Mouse (Mus musculus) adrenal gland, adult (tissue): ENCODE measurements at regions not wholly inside any gene's neighbourhood (a gene's known extent, or its start where the extent isn't known, plus 50 kb on each side); places are given as distances from the start of the nearest gene placed in this dataset.
A peak's percentile ranks its signal among the peaks of the same experiment; 100 is the strongest.

Experiments
- DNase-seq, 2 experiments: peaks; one replicate each; pipeline ENCODE4 v3.0.0; 2022 to 2023; ENCODE audit warnings: low spot score in 1 of 2; ENCODE audit not compliant: inconsistent age in 2 of 2

DNA sequence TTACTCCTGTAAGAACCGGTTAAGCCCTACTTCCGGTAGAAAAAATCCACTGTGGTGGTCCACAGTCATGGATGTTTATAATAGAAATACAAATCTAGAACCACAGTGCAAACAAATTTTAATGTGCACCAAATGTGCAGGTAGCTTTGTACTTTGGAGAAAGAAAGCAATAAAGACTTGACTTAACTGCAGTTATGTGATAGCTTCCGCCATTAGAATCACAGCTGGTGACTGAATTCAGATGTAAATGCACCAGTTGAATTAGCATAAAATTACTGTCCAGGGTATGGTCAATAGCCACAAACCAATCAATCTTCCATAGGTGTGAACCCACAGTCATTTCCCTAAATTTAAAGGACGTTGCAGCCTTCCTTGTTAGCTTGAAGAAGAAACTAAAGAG is 367.2 kb downstream of the Trib2 start:
- no peak for DNase-seq

DNA sequence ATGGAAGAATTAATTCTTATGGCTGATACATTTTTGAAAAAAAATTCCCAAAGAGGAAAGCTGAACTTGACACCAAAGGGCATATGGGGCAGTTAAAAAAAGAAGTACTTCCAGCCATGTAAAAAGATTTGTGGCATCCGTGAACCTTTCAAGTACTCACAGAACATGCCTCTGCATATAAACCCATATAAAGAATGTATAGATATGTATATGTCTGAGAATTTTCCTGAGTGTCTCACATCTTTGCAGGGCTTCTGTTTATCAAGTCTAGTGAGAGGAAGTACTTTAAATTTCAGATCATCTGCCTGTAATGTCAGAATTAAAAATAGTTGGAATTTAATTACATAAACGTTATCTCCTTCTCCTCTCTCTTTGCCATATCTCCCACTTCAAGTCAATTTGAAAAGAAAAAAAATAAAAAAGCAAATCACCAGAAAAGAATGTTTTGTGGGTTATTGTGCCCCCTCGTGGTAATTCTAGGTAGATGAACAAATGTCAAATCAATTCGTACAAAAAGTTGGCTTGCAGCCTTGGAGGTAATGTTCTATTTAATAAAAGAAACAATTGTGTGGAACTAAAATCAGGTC is 400.4 kb downstream of the Trib2 start:
- DNase-seq, result peak in 1 of 2 experiments; percentile 51

DNA sequence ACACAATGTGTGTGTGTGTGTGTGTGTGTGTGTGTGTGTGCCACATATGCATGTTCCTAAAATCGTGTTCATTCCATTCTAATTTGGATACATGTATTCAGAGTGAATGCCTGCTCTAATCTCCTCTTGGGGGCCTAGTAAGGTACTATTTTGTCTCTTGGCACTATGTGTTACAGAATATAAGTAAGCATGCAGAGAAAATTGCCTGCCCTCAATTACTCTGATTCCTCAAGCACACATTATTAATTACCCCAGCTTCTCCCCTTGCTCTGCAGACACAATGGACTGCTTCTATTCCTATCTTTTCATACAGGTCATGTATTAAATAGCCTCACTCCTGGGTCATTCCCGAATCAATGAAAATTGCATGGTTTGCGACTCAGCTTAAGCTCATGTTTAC is 406.3 kb downstream of the Trib2 start:
- no peak for DNase-seq

DNA sequence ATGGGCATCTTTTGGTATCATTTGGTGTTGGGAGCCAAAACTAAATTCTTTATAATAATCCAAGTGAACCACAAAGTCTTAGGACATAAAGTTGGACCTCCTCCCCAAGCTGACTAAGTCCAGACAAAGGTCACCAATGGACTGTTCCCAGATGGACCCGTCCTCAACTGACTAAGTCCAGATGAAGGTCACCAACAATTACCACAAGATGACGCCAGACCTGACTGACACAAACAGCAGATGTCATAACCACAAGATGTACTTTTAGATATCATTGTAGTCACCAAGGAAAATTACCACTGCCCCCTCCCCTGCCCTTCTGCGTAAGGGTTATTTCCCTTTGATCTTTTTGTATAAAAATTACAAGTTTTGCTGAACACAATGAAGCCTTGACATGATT is 409.1 kb downstream of the Trib2 start:
- DNase-seq, result peak; percentile 60 to 71

DNA sequence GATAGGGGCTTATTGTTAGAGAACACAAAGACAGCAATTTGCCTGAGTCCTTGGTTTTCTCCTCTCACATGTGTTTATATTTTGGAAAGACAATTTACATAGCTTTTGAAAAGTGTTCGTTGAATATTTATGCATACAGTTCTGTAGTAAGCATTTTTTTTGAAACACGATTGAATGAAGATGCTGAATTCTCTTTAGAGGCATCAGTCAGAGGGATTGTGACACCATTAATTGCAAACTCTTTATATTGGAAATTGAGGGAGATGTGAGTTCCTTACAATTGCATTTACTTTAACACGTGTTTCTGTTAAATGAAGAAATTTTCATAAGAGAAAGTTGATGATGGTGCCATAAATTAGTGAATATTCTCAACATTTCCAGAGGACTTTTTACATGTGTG is 424.1 kb downstream of the Trib2 start:
- no peak for DNase-seq

DNA sequence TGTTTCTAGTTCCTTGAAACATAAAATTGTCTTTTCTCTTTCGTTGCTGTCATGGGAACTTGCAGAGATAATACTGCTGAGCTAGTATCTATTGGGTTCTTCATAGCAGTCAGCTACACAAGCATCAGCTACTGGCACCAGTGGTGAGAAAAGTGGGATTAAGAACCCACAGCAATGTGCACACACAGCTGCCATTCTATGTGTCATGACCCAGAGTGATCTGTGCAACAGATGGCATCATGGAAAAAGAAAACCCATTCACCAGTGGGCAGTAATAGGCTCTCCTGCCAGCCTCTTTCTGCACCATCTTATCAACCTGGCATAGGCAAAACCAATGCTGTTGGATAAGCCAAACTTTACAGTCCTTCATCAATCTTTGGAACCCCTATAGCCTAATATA is 428.1 kb downstream of the Trib2 start:
- no peak for DNase-seq

DNA sequence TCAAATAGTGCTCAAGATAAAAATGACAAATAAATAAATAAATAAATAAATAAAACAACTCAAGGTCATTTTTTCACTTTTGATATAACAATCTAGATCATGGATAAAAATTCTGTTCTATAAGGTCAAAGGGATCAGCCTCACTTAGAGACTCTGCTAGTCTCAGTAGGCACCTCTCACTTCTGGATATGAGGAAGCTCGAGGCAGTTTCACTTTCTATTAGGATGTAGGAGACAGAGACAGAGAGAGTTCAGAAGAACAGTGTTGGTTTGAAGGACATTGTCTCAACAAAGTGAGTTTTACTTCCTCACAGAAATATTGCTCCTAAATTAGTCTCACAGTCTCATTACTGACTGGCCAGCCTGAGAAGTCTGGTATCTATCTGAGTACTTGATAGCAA is 458.9 kb downstream of the Trib2 start:
- DNase-seq, result no peak

DNA sequence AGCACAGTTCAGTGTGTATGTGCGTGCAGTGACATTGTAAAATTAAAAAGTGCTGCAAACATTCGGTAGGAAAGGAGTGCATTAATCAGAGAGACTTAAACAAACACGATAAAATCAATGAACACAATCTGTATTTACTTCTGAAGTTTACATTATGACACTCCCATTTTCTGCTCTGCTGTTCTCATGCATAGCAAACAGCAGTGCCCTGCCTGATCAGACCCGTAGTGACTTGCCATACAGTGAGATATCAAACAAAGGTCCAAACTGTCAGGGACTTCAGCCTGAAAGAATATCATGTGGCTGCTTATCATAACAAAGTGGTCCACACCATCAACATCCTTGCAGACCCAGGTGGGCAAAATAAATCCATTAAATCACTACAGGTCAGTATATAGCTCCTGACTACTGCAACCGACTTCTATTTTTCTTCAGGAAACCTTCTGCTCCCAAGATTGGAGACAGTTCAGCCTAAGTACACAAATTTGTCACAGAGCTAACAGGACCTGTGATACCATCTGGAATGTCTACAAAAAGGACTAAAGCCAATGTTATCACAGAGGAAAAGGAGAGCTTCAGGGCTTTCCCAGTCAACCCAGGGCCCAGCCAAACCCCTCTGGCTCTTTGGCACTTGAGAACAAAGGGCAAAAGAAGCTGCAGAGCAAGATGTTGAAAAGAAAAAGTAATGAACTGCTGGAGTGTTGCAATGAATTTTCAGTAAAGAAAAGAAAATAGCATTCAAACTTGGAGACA is 495.8 kb downstream of the Trib2 start:
- no peak for DNase-seq

DNA sequence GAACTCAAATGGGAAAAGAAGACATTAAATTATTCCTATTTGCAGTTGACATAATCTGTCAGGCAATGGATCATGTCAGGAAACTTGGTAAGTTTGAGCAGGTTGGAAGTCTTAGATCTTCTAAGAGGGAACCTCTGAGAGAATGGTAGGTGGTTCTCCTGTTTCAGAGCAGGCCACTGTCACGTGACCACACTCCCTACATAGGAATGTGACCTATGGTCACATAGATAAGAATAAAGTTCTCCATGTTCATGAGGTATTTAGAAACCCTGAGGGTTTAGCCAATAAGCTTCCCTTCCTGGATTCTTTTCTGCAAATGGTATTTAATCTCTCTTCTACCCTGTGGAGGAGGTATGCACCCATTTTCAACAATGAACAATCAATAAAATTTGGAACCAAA is 497.1 kb downstream of the Trib2 start:
- no peak for DNase-seq

DNA sequence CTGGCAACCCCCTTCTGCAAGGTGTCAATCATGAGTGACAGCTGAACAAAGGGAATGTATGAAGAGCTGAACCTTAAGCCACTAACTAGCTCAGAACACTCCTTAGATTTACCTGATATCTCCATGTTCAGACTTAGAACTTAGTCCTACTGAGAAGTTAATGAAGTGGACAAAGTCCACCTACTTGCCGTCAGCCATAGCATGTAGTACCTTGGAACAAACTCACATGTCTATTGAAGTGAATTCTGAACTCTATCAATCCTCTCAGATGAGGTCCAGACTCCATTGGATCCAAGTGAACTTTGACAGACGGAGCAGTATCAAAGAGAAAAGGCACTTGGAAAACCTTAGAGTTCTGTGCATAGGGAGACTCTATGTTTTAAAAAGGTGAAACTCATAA is 521.8 kb downstream of the Trib2 start:
- no peak for DNase-seq

DNA sequence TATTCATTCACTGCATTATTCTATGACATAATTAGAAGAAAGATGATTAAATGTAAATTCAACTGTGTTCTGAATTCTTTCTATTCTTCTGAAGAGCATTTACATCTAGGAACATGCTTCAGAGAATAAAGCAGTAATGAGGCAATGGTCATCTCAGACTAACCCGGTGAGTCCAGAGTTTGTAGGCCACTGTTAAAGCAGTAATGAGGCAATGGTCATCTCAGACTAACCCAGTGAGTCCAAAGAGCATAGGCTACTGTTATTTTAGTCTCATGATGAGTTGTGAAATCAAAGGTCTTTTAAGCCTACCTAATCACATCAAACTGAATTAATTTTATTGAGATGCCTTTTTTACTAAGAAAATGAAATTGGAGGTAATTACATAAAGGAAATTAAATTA is 554.6 kb downstream of the Trib2 start:
- no peak for DNase-seq

DNA sequence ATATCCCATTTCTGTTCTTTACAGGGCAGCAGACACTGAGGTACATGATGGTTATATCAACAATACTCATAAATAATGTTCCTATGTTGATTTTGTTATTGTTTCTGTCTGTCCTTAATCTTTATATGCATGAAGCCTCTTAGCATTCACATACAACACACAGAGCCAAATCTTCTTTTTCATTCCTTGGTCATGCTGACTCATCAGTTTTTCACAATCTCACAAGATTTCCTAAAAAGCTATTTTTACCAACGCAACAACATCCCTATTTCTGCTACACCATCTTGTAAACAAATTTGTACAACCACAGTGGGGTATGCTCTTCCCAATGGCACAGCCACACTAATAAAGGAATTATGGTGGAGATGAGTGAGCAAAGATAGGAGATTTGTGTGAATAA is 555.1 kb downstream of the Trib2 start:
- no peak for DNase-seq

DNA sequence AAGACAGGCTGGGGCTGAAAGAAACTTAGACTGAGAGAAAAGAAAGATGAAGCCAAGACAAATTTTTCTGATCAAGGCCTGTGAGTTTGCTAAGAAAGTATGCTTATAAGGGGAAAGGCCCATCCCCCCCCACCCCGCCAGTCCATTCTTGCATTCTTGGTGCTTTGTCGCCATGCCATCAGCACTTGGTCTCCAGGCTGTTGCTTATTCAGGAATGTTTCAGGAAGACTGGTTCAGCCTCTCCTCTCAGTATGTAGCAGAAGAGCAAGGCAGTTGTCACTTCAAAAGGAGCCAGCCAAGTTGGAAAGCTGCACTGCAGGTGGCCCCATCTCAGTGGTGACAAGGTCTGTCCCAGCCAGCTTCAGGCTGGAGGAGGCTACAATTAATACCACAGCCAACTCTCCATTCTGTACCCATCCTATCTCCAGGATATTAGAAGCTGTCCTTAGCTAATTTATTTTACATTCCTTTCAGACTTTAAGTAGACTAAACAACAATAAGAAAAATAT is 555.8 kb downstream of the Trib2 start:
- no peak for DNase-seq

DNA sequence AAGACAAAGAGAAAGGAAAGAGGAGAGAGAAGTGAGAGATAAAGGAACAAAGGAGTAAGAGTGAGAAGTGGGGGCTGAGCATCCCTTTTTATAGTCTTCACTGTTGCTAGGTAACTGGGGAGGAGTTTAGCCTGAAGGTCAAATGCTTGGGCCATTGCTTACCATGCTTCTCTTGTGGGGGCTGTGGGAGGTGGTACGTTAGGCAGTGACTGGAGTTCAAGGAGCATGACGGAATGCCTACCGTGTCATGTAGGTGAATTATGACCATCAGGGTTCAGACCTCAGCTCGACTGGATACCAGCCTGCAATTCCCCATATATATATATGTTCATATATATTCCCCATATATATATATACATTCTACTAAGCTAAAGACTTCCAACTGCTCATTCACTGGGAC is 571.8 kb downstream of the Trib2 start:
- DNase-seq, result no peak

DNA sequence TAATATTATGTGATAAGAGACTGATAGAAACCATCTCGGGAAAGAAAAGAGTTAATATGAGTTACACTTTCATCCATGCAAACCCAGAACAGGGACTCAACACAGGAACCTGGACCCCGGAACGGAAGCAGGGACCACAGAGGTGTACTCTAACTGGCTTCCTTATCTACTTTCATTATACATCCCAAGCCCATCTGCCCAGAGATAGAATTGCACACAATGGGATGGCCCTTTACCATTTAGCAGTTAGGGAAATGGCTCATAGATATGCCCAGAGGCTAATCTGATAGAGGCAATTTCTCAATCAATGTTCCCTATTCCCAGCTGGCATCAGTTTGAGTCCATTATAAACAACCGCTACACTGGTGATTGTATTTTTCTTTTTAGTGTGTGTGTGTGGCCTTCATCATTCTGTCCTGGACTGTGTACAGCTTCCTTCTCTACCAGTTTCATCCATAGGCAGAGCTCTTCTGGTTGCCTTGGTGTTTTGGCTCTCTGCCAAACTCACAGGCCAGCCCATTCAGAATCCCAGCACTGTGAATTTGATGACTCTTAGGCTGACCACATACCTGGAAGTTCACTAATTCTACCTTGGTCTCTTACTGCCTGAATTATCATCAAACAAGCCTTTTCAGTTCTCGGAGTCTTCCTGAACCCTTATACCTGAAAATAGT is 594.1 kb downstream of the Trib2 start:
- DNase-seq, result peak in 1 of 2 experiments; percentile 20

DNA sequence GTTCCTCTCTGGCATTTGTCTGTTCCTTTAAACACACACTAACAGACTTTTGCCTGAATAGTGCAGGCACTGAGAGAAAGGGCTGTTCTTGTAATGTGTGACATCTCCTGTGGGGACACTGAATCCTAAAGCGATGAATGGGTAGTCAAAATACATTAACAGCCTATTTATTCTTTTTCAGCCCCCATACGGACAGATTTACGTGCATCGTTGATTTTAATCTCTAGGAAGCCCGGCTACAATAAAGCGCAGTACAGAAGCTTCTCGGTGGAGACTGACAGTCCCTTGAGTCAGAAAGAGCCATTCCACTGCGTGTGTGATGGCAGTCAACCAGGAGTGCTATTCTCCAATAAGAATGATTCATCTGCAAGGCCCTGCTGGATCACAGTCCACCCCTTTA is 598.2 kb downstream of the Trib2 start:
- DNase-seq, result no peak

DNA sequence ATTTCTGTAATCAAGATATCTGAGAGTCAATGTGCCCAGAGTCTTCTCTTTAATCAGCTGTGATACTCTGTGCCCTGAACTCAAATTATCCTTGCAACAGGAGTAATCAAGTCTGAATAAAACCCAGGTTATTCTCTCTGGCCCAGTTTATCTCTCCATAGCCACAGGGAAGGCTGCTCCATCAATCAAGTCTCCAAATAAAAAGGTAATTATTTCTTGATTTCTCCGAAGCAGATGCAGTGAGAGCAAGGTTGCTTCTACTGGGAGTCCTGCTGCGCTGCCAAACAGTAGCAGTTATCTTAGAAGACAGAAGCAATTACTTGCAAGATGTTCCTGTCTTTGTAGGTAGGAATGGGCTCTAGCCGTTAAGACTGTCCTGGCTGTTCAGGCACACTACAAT is 600.5 kb downstream of the Trib2 start:
- DNase-seq, result no peak

DNA sequence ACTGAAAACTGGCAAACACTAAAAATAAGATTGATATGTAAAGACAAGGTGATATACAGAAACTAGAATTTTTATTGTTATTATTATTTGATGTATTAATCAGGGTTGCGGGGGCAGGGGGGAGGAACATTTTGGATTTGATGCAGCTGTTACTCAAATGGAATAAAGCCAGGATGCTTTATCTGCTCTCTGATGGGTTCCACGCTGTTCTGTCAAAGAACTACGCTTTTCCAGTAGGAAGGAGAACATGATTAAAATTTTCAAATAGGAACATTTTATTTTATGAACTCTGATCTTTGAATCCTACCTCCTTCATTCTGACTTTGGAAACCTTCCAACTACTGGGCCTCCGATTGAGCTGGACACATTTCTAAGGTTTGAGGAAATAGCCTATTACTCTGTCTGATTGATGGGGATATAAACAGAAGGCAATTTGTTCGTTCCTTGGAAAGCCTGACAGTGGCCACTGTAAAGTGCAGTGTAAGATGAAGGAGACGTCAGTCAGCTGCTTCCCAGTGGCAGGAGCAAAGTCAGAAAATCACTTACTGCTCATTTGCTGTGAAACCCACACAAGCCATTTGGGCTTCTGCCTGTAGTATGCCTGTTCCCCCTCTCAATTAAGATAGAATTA is 642.2 kb downstream of the Trib2 start:
- no peak for DNase-seq

DNA sequence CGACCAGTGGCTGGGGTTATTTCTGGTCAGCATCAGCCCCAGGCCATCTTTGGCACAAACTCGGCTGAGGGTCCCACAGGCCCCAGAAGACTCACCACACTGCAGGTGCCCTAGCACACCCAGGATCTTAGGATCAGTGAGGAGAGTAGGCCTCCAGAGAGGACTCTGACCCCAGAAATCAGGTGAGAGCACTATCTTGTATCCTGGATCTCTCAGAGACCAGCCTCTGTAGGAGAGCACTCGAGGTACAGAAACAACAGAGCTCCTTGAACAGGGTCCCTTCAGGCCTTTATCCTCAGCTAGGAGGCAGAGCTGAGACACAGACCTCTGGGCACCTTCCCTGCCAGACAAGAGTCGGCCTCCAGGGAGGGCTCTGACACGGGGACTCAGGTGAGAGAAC is 654.1 kb downstream of the Trib2 start:
- DNase-seq, result no peak

DNA sequence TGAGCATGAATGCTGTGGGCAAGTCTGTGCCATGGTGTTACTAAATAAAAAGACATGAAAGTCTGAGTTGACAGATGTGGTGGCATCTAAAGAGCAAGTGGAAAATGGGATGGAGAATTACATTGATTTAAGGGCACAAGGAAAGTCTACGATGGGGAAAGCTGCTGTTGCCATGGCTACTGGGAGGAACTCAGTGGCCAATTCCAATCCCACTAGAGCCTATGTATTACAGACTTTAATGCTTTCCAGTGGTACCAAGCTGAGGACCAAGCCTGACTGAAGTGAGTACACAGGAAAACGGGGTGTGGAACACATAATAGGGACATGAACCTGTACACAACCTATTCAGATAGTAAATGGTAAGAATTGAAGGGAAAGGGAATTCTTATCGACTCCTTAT is 654.9 kb downstream of the Trib2 start:
- no peak for DNase-seq

DNA sequence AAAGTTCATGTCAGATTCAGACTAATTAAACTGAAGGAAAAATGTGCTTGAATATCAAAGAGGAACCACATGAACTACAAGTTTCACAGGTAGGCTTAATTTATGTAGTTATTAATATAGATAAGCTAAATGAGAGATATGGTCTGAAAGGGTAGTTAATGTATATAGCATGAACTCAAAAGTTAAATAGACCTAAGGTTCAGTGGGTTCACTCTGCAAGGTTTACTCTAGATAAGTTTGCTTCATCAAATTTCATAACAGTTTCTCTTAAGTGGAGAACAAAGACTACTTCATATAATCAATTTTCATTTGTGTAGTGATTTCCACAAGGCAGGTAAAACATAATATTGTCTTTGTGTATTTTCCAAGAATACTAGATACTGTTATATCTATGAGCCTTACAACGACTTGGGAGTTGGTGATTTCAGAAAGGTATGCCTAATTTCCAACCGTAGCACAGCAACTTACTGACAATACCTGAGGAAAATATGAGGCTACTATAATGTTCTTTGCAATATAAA is 656.2 kb downstream of the Trib2 start:
- no peak for DNase-seq

DNA sequence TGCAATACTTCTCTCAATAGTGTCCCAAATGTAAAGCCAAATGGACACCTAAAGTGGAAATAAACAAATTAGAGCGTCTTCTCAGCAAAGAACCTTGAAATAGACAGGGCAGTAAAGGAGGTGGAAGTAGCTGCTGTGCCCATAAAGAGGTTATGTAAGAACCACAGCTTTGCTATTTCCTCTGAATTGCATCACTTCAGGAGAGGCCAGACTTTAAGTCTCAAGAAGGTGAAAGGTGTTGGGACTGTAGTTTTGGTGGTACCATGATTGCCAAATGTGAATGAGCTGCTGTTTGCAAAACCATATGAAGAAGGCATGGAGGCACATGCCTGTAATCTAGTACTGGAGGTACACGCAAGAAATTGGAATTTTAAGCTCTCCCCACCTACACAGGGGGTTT is 670.3 kb downstream of the Trib2 start:
- DNase-seq, result no peak
